Mouse (Mus musculus) midbrain, embryonic 12.5 days (tissue): ENCODE measurements around the gene Zfp609. TPM values are rescaled to one million over a fixed set of nuclear protein-coding genes. Genes with fewer than 3 reads are reported as not detected.

Experiments used
- polyA plus RNA-seq: library from polyadenylated mRNA; unstranded; fragments of >200 nt; fragmentation: Nextera tagmentation; extraction: Ambion mirVana; gene quantifications from 2 replicates; pipeline ENCODE4 v1.2.1, GENCODE M21; 2016

The Zfp609 gene
- polyA plus RNA-seq, 1 experiment from 2014 or later: 12.0 TPM

Other genes with a start within 250 kb of the Zfp609 start
- 10.0 and 10.6 TPM in 2 replicates for gene Plekho2, start 247.5 kb downstream of the Zfp609 start, polyA plus RNA-seq
- gene Pif1, start 240.4 kb downstream of the Zfp609 start, polyA plus RNA-seq: 22.3 and 24.0 TPM in 2 replicates
- gene Rbpms2, start 197.9 kb downstream of the Zfp609 start, polyA plus RNA-seq: 11.5 and 12.8 TPM in 2 replicates
- gene Oaz2, start 159.6 kb downstream of the Zfp609 start, polyA plus RNA-seq: 262 and 269 TPM in 2 replicates
- gene Pclaf, start 62.7 kb upstream of the Zfp609 start, polyA plus RNA-seq: 155 and 160 TPM in 2 replicates
- gene Trip4, start 81.2 kb upstream of the Zfp609 start, polyA plus RNA-seq: 36.7 and 39.0 TPM in 2 replicates
- gene Csnk1g1, start 81.4 kb upstream of the Zfp609 start, polyA plus RNA-seq: 24.1 and 27.6 TPM in 2 replicates
- gene Ppib, start 232.7 kb upstream of the Zfp609 start, polyA plus RNA-seq: 376 and 416 TPM in 2 replicates
- gene Snx22, start 242.2 kb upstream of the Zfp609 start, polyA plus RNA-seq: 3.5 and 5.2 TPM in 2 replicates